Mouse (Mus musculus) intestine, embryonic 14.5 days (tissue): ENCODE data around the gene Fhdc1. TPM values are rescaled to one million over a fixed set of nuclear protein-coding genes. Genes with fewer than 3 reads are reported as not detected.

ENCODE experiments used
- ATAC-seq: fragments of 200-750 bp; cut with Nextera tagmentation; replicated peaks from 2 replicates; pipeline ENCODE4 v1.8.0; 2017; ENCODE audit warnings: low read depth, moderate number of reproducible peaks, moderate TSS enrichment, moderate library complexity; ENCODE audit not compliant: low FRiP score, low TSS enrichment
- DNase-seq: peaks from one replicate; pipeline ENCODE4 v3.0.0-alpha.2; 2018; ENCODE audit warnings: low spot score
- H3K27ac ChIP-seq: fragments of 300-500 bp; sonication (generic); 2 replicates; pipeline ENCODE4 v1.5.1; 2014; ENCODE audit warnings: low read depth, mild to moderate bottlenecking, control low read depth
- H3K27me3 ChIP-seq: fragments of 300-500 bp; sonication (generic); replicated peaks from 2 replicates; pipeline ENCODE4 v1.6.1; 2014; ENCODE audit warnings: low read length, control low read depth; ENCODE audit not compliant: control insufficient read depth, insufficient read depth
- H3K36me3 ChIP-seq: fragments of 300-500 bp; sonication (generic); 2 replicates; pipeline ENCODE4 v1.6.1; 2014; ENCODE audit warnings: low read length, control low read depth; ENCODE audit not compliant: control insufficient read depth, insufficient read depth
- H3K4me1 ChIP-seq: fragments of 300-500 bp; sonication (generic); replicated peaks from 2 replicates; pipeline ENCODE4 v1.6.1; 2014; ENCODE audit warnings: low read length, control low read depth, mixed read lengths; ENCODE audit not compliant: control insufficient read depth, insufficient read depth
- H3K4me2 ChIP-seq: fragments of 300-500 bp; sonication (generic); 2 replicates; pipeline ENCODE4 v1.6.1; 2014; ENCODE audit warnings: low read length
- H3K4me3 ChIP-seq: fragments of 300-500 bp; sonication (generic); 2 replicates; pipeline ENCODE4 v1.5.1; 2014; ENCODE audit warnings: low read depth, low read length, control low read depth, mixed read lengths
- H3K9ac ChIP-seq: fragments of 300-500 bp; sonication (generic); 2 replicates; pipeline ENCODE4 v1.6.1; 2014; ENCODE audit warnings: mild to moderate bottlenecking, low read length
- H3K9me3 ChIP-seq: fragments of 300-500 bp; sonication (generic); 2 replicates; pipeline ENCODE4 v1.6.1; 2016; ENCODE audit warnings: low read length, control low read depth; ENCODE audit not compliant: control insufficient read depth
- WGBS: fragments of 180-500 bp; shearing (Covaris S2); extraction: QIAGEN DNeasy Blood & Tissue Kit; methylation state at CpG from one replicate; pipeline ENCODE4 v1.1.7; 2014; 5-methylcytosine and 5-hydroxymethylcytosine counted together
- polyA plus RNA-seq: library from polyadenylated mRNA; unstranded; fragments of >200 nt; fragmentation: Nextera tagmentation; extraction: Ambion mirVana; gene quantifications from 2 replicates; pipeline ENCODE4 v1.2.1, GENCODE M21; 2014

Fhdc1 gene
- 5.9 and 7.4 TPM in 2 replicates for polyA plus RNA-seq

DNA sequence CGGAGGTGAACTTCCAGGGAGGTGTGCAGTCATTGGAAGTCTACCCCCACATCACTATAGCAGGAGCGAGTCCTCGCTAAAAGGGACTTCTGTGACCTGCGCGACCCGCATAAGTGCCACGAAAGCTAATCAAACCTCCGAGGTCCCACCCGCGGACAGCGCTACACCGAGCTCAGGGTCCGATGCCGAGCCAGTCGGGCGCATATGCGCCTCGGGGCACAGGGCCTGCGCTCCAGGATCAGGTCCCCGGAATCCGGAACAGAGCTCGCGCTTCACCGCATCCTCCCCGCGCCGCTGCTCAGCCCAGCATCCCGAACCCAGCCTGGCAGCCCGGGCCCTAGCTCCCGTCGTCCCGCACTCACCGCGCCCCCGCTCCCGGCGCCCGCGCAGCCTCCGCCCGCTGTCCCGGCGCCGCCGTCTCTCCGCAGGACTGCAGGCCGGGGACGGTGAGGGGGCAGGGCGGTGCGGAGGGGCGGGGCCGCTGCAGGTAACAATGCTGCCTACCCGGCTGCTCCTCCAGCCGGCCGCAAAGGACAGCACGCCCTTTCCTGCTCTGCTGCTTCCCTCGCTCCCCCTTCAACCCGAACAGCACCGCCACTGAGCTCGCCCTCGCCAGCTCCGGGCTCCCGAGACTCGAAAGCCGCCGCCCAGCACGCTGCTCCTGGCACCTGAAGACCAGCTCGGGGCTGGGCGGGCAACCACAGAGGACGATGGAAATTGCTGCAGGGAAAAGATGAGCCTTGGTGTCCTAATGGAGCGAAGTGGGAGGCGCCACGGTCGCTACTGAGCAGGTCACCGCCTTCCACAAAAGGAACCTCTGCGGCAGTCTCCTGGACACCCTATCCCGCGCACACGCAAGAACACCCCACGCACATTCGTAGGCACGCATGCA is at the start of gene Fhdc1:
Gene Fhdc1, minus strand, starts transcription at position 424 of the 892 bp plus-strand sequence.
- H3K4me2 ChIP-seq, result peak within 1 kb of the TSS; percentile 97
- ATAC-seq, result peak; percentile 81
- peaks cover 18% of the 10 kb centered on the region for H3K27me3 ChIP-seq
- under 1% methylated on average over 78 of the region's 82 CpGs for WGBS
- no peaks in the 10 kb centered on the region for H3K9me3 ChIP-seq
- H3K27ac ChIP-seq, result 0 out of 2 replicates have a peak within 1 kb of the TSS, but pooled peaks have one; percentile 30
- H3K9ac ChIP-seq, result peak within 1 kb of the TSS; percentile 61
- H3K4me3 ChIP-seq, result peak within 1 kb of the TSS; percentile 49
- H3K4me1 ChIP-seq, result peaks cover 6% of the 10 kb centered on the region; the same call in 1 of the 2 replicates
- H3K36me3 ChIP-seq, result no peaks in the 10 kb centered on the region
- peak; percentile 81 for DNase-seq

DNA sequence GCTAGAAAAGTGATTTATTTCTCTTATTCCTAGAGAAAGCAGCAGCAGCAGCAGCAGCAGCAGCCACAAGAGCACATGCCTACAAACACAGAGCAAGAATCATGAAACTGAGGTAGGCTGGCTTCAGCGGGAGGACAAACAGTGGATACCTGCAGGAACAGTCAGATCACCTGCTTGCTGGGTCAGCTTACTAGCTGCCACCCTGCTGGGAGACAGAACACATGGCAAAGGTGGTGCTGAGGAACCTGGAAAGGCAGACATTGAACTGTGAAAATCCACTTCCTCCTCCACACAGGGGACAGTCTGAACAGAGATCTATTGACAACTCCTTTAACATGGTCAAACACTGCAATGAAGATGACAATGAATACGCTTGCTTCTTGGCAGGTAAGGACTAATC is 48.8 kb upstream of the Fhdc1 start:
- ATAC-seq, result no peak
- WGBS, result 80% methylated on average over 2 of the region's 2 CpGs
- no peak overlapping the region for H3K4me2 ChIP-seq

DNA sequence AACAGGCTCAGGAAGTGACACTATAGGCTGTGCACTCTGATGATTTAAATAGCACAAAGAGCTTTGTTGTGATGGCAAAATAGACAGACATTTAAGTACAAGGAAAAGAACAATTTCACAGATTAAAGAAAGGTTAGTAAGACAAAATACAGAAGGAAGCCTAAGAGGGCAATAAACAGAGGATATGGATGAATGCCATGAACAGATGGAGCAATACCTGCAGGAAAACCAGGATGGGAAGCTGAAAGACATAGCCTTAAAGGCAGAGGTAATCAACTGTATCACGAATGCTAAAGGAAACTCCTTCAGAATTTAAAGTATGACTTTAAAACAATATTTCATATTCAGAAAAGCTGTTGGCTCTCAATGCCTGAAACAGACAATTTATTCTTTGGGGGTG is 44.7 kb upstream of the Fhdc1 start:
- DNase-seq (no peak), ATAC-seq (no peak)
- no peak overlapping the region for H3K9ac ChIP-seq
- H3K36me3 ChIP-seq, result peaks cover 3% of the 10 kb centered on the region; the same call in 1 of the 2 replicates
- no peaks in the 10 kb centered on the region for H3K4me1 ChIP-seq
- H3K4me3 ChIP-seq, result no peak overlapping the region
- no peak overlapping the region for H3K4me2 ChIP-seq
- no peak overlapping the region for H3K27ac ChIP-seq
- H3K9me3 ChIP-seq, result no peaks in the 10 kb centered on the region
- 84% methylated on average over 1 of the region's 1 CpGs for WGBS
- no peaks in the 10 kb centered on the region for H3K27me3 ChIP-seq

More for the DNA sequence above, 48.8 kb upstream of the Fhdc1 start:
- Histone ChIP-seq H3K27me3 (no peaks in the 10 kb centered on the region), H3K4me1 (no peaks in the 10 kb centered on the region; the same call in 1 of the 2 replicates), H3K9me3 (no peaks in the 10 kb centered on the region), H3K27ac (no peak overlapping the region), H3K36me3 (peaks cover 12% of the 10 kb centered on the region), H3K4me3 (no peak overlapping the region), H3K9ac (no peak overlapping the region)
- DNase-seq, result no peak

DNA sequence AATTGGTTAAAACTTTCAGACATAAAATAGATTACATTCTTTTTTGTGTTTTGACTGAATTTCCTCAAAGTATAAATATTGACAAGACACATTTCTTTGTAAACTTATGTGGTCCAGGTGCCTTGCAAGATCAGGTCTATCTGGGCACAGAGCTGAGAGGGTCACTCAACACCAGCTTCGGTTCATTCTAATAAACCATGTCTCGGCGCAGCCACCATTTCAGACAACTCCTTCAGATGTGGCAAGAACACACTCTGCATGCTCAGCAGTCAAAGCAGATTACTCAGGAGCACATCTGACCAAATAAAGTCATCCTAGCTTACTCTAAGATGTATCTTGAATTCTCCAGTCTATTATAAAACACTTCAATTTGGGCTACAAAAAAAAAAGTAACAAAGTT is 35.9 kb upstream of the Fhdc1 start:
- no peak overlapping the region for H3K9ac ChIP-seq
- 35% methylated on average over 3 of the region's 3 CpGs for WGBS
- ATAC-seq (no peak), DNase-seq (no peak)
- H3K9me3 ChIP-seq, result no peaks in the 10 kb centered on the region
- H3K4me2 ChIP-seq, result no peak overlapping the region
- H3K27me3 ChIP-seq, result no peaks in the 10 kb centered on the region
- H3K36me3 ChIP-seq, result 0 out of 2 replicates have a peak, but pooled peaks cover 2% of the 10 kb centered on the region
- peaks cover 6% of the 10 kb centered on the region; the same call in 1 of the 2 replicates for H3K4me1 ChIP-seq
- peak overlapping the region; percentile 27; the same call in 1 of the 2 replicates for H3K27ac ChIP-seq
- no peak overlapping the region for H3K4me3 ChIP-seq

DNA sequence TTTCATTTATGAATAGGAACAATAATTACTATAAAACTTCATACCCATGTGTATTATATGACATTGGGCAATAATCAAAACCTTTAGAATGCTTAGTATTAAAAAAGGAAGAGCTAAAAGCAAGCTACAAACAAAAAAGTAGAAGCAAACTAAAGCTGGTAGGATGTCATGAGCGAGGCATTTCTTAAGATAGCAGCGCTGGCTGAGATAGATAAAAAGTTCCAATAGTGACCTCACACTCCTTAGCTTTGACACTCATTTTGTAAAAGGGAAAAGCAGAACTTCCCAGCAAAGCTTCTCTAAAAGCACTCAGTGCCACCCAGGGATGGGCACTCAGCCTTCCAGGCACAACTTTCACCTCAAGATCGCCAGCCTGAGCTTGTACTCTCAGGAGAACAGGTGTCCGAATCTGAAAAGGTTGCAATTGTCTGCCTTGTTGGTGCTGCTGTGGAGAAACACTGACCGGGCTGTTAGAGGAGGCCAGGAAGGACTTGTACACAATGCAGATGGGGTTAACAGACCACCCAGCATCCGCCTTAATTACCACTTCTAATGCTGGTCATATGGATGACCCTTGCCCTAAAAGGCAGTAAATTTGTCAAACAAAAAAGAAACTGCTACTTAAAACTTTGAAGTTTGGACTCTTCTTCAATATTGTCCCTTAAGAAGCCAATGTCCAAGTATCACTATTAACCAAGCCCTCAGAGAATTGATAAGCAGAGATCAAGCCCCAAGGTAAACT is 32.7 kb upstream of the Fhdc1 start:
- Histone ChIP-seq H3K27me3 (no peaks in the 10 kb centered on the region), H3K4me1 (peaks cover 6% of the 10 kb centered on the region; the same call in 1 of the 2 replicates), H3K27ac (no peak overlapping the region), H3K9ac (no peak overlapping the region), H3K4me2 (no peak overlapping the region), H3K36me3 (0 out of 2 replicates have a peak, but pooled peaks cover 2% of the 10 kb centered on the region), H3K4me3 (no peak overlapping the region), H3K9me3 (no peaks in the 10 kb centered on the region)
- 43% methylated on average over 6 of the region's 6 CpGs for WGBS
- ATAC-seq (no peak), DNase-seq (no peak)

DNA sequence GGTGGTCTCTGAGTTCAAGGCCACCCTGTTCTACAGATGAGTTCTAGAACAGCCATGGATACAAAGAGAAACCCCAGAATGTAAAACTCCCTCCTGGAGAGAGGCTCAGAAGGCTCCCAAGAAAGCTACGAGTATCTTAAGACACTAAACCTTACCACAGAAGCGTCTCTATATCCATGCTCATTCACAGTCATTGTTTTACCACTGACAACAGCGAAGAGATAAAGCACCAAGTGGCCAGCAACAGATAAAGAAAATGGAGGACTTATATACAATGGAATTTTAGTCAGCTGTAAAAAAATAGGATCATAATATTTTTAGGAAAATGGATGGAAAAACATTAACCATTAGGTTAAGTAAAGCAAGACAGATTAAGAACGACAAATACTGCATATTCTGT is 25.0 kb upstream of the Fhdc1 start:
- no peak overlapping the region for H3K9ac ChIP-seq
- no peak for DNase-seq
- H3K27me3 ChIP-seq, result no peaks in the 10 kb centered on the region
- no peaks in the 10 kb centered on the region for H3K4me1 ChIP-seq
- H3K36me3 ChIP-seq, result no peaks in the 10 kb centered on the region
- no peak overlapping the region for H3K4me3 ChIP-seq
- no peaks in the 10 kb centered on the region for H3K9me3 ChIP-seq
- no peak overlapping the region for H3K4me2 ChIP-seq
- WGBS, result 89% methylated on average over 4 of the region's 4 CpGs
- ATAC-seq, result no peak
- no peak overlapping the region for H3K27ac ChIP-seq

DNA sequence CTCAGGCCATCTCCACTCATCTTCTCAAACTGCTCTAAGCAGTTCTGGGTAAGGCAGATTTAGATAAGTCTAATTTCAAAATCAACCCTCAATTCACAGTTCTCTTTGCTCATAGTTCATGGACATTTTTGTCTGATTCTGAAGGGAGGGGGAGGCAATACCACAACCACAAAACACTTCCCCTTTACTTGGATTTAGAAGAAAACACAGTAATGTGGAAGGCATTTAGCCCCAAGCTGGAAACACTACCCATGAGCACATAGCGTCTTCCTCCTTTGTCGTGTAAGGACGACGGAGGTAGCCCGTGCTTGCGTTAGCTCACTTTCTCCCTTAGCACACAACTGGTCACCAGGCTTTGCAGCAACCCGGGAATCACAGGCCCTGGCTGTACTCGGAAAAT is 24.1 kb upstream of the Fhdc1 start:
- DNase-seq (no peak), ATAC-seq (no peak)
- Histone ChIP-seq H3K4me3 (no peak overlapping the region), H3K9ac (no peak overlapping the region), H3K4me1 (no peaks in the 10 kb centered on the region), H3K27ac (no peak overlapping the region), H3K9me3 (no peaks in the 10 kb centered on the region), H3K4me2 (no peak overlapping the region), H3K36me3 (no peaks in the 10 kb centered on the region), H3K27me3 (no peaks in the 10 kb centered on the region)
- WGBS, result 90% methylated on average over 8 of the region's 8 CpGs

DNA sequence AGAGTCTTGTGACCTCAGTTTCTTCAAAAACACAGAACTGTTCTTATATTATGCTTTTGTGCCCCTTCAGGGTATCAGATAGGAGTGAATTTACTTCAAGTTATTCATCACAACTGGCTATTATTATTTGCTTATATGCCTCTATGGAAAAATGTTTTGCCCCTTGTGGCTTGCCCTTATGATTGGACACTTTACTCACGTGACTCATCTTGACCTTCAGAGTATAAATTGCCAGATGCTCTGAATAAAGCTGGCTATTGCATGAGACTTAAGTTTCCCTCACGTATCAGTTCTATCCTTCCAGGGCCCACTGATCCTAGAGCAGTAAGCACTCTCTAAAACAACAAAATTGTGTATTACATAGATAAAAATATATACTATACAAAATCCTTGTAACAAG is 21.9 kb upstream of the Fhdc1 start:
- 79% methylated on average over 2 of the region's 2 CpGs for WGBS
- ATAC-seq, result no peak
- Histone ChIP-seq H3K36me3 (0 out of 2 replicates have a peak, but pooled peaks cover 3% of the 10 kb centered on the region), H3K9ac (no peak overlapping the region), H3K4me2 (no peak overlapping the region), H3K4me1 (no peaks in the 10 kb centered on the region), H3K27ac (no peak overlapping the region), H3K27me3 (no peaks in the 10 kb centered on the region), H3K4me3 (no peak overlapping the region), H3K9me3 (no peaks in the 10 kb centered on the region)
- DNase-seq, result no peak
